Mouse (Mus musculus): ENCODE measurements around the gene Lamtor3. TPM values are rescaled to one million over a fixed set of nuclear protein-coding genes. Genes with fewer than 3 reads are reported as not detected.
"Not testable (repeated sequence)": the region's sequence is repeated elsewhere in the genome, so short reads cannot be mapped to it uniquely, and the experiment has no call there.

The Lamtor3 gene
- polyA plus RNA-seq, 1 experiment from 2014 or later, result 131 TPM

- DNase-seq (ENCODE audit: low spot score) (no peak), ATAC-seq (replicated peaks; ENCODE audit: low FRiP score, low read depth) (no peak)
- Histone ChIP-seq H3K9me3 (replicated peaks; ENCODE audit: low read length) (no peaks in the 10 kb centered on the region), H3K9ac (ENCODE audit: low read depth, low read length) (no peak overlapping the region), H3K4me2 (ENCODE audit: low read length) (no peak overlapping the region), H3K4me3 (replicated peaks; ENCODE audit: low read depth, low read length) (no peak overlapping the region), H3K27ac (no peak overlapping the region), H3K36me3 (ENCODE audit: insufficient read depth, low read length) (peaks cover 19% of the 10 kb centered on the region; the same call in 1 of the 2 replicates), H3K27me3 (ENCODE audit: insufficient read depth, low read length) (no peaks in the 10 kb centered on the region), H3K4me1 (replicated peaks; ENCODE audit: insufficient read depth, low read length) (no peaks in the 10 kb centered on the region)
- WGBS, result 85% methylated on average over 10 of the region's 10 CpGs
- no peak for TF ChIP-seq CTCF (IDR thresholded peaks at IDR 0.05; ENCODE audit: low read depth)
Measured at GRCm38 (mm10) chr3:137900149-137900548, 18.2 kb upstream of the Lamtor3 start.

DNA sequence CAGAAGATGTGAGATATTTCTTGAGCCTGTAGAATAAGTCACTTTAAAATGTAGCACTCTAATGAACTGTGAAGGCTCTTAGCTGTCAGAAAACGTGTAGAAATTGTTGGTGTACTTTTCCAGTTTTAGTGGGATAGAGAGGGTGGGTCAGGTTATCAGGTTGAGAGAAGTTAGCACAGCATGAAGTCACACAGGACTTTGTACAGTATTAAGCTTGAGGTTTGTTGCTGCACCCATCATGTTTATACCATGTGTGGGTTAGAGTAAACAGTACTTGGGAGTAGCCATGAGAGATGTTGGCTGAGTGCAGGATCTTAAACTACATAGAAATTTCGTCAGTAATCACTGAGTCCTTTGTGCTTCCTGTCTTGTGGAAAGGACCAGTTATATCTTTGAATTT is 5.2 kb upstream of the Lamtor3 start:
- no peak overlapping the region for H3K27ac ChIP-seq
- no peak for DNase-seq (ENCODE audit: low spot score)
- H3K36me3 ChIP-seq (ENCODE audit: insufficient read depth, low read length), result 0 out of 2 replicates have a peak, but pooled peaks cover 5% of the 10 kb centered on the region
- TF ChIP-seq CTCF (IDR thresholded peaks at IDR 0.05; ENCODE audit: low read depth), result no peak
- 56% methylated on average over 2 of the region's 2 CpGs for WGBS
- no peaks in the 10 kb centered on the region for H3K27me3 ChIP-seq (ENCODE audit: insufficient read depth, low read length)
- no peaks in the 10 kb centered on the region for H3K9me3 ChIP-seq (replicated peaks; ENCODE audit: low read length)
- no peak overlapping the region for H3K4me2 ChIP-seq (ENCODE audit: low read length)
- no peaks in the 10 kb centered on the region; the same call in 1 of the 2 replicates for H3K4me1 ChIP-seq (replicated peaks; ENCODE audit: insufficient read depth, low read length)
- H3K9ac ChIP-seq (ENCODE audit: low read depth, low read length), result no peak overlapping the region
- no peak for ATAC-seq (replicated peaks; ENCODE audit: low FRiP score, low read depth)
- H3K4me3 ChIP-seq (replicated peaks; ENCODE audit: low read depth, low read length), result no peak overlapping the region

DNA sequence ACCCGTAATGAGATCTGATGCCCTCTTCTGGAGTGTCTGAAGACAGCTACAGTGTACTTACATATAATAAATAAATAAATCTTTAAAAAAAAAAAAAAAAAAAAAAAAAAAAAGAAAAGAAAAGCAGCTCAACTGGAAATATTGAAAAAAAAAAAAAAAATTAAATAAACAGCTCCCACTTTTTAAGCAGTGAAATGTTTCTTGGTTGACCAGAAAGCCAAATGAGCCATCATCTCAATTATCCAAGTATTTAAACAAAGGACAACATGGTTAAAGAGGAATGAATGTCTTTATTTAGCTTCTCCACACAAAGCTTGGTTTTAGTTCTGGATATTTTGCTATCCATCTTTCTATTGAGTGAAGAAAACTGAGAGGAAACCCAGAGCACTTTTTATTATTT is 3.7 kb upstream of the Lamtor3 start:
- H3K27me3 ChIP-seq (ENCODE audit: insufficient read depth, low read length); H3K4me1 ChIP-seq (replicated peaks; ENCODE audit: insufficient read depth, low read length); H3K4me3 ChIP-seq (replicated peaks; ENCODE audit: low read depth, low read length); H3K9ac ChIP-seq (ENCODE audit: low read depth, low read length); H3K36me3 ChIP-seq (ENCODE audit: insufficient read depth, low read length); H3K27ac ChIP-seq; DNase-seq (ENCODE audit: low spot score); H3K4me2 ChIP-seq (ENCODE audit: low read length); ATAC-seq (replicated peaks; ENCODE audit: low FRiP score, low read depth); H3K9me3 ChIP-seq (replicated peaks; ENCODE audit: low read length): not testable (repeated sequence)
- WGBS, result no CpG with 5 or more reads among the region's 1 CpGs

GRCm38 (mm10) chr3:137917694-137918171 is 573 bp upstream of the Lamtor3 start:
- H3K4me1 ChIP-seq (replicated peaks; ENCODE audit: insufficient read depth, low read length), result no peaks in the 10 kb centered on the region; the same call in 1 of the 2 replicates
- no peak for ATAC-seq (replicated peaks; ENCODE audit: low FRiP score, low read depth)
- no peak for DNase-seq (ENCODE audit: low spot score)
- H3K9me3 ChIP-seq (replicated peaks; ENCODE audit: low read length), result no peaks in the 10 kb centered on the region
- TF ChIP-seq CTCF (IDR thresholded peaks at IDR 0.05; ENCODE audit: low read depth), result no peak
- 23% methylated on average over 12 of the region's 12 CpGs for WGBS
- no peaks in the 10 kb centered on the region for H3K27me3 ChIP-seq (ENCODE audit: insufficient read depth, low read length)
- H3K4me2 ChIP-seq (ENCODE audit: low read length), result peak overlapping the region; percentile 73
- peak overlapping the region; percentile 51 for H3K9ac ChIP-seq (ENCODE audit: low read depth, low read length)
- peak overlapping the region; percentile 66 for H3K27ac ChIP-seq
- peak overlapping the region; percentile 65 for H3K4me3 ChIP-seq (replicated peaks; ENCODE audit: low read depth, low read length)
- peaks cover 6% of the 10 kb centered on the region; the same call in 1 of the 2 replicates for H3K36me3 ChIP-seq (ENCODE audit: insufficient read depth, low read length)

- Histone ChIP-seq H3K4me3 (replicated peaks; ENCODE audit: low read depth, low read length) (peak overlapping the region; percentile 65), H3K4me2 (ENCODE audit: low read length) (peak overlapping the region; percentile 73), H3K27ac (peak overlapping the region; percentile 87), H3K4me1 (replicated peaks; ENCODE audit: insufficient read depth, low read length) (no peaks in the 10 kb centered on the region; the same call in 1 of the 2 replicates), H3K9me3 (replicated peaks; ENCODE audit: low read length) (no peaks in the 10 kb centered on the region), H3K27me3 (ENCODE audit: insufficient read depth, low read length) (no peaks in the 10 kb centered on the region), H3K36me3 (ENCODE audit: insufficient read depth, low read length) (peaks cover 10% of the 10 kb centered on the region), H3K9ac (ENCODE audit: low read depth, low read length) (peak overlapping the region; percentile 64)
- ATAC-seq (replicated peaks; ENCODE audit: low FRiP score, low read depth), result peak; percentile 53
- 16% methylated on average over 6 of the region's 6 CpGs for WGBS
- DNase-seq (ENCODE audit: low spot score), result no peak
- no peak for TF ChIP-seq CTCF (IDR thresholded peaks at IDR 0.05; ENCODE audit: low read depth)
Measured at GRCm38 (mm10) chr3:137918932-137919311, 616 bp downstream of the Lamtor3 start.

DNA sequence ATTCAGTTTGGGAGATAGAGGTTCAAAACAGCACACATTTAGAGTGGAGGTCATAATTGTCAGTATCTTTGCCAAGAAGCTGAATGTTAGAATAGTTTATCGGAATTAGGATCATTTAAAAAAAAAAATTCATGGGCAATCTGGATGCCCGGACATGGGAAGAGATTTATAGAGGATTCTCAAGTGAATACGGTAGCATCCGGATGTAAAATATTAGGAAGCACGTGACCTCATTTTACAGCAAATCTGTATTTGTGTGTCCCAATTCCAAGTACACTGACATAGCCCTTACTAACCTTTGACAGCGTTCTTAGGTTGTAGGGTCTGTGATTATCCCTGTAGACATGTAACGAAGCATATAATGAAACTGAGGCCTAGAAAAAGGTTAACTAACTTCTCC is 1.1 kb downstream of the Lamtor3 start:
- Histone ChIP-seq H3K27me3 (ENCODE audit: insufficient read depth, low read length) (no peaks in the 10 kb centered on the region), H3K4me3 (replicated peaks; ENCODE audit: low read depth, low read length) (peak overlapping the region; percentile 65), H3K27ac (no peak overlapping the region), H3K9ac (ENCODE audit: low read depth, low read length) (0 out of 2 replicates have a peak overlapping the region, but pooled peaks have one; percentile 64), H3K9me3 (replicated peaks; ENCODE audit: low read length) (no peaks in the 10 kb centered on the region), H3K4me1 (replicated peaks; ENCODE audit: insufficient read depth, low read length) (no peaks in the 10 kb centered on the region; the same call in 1 of the 2 replicates), H3K4me2 (ENCODE audit: low read length) (peak overlapping the region; percentile 73), H3K36me3 (ENCODE audit: insufficient read depth, low read length) (peaks cover 11% of the 10 kb centered on the region)
- ATAC-seq (replicated peaks; ENCODE audit: low FRiP score, low read depth) (no peak), DNase-seq (ENCODE audit: low spot score) (no peak)
- WGBS, result 83% methylated on average over 7 of the region's 7 CpGs
- no peak for TF ChIP-seq CTCF (IDR thresholded peaks at IDR 0.05; ENCODE audit: low read depth)

DNA sequence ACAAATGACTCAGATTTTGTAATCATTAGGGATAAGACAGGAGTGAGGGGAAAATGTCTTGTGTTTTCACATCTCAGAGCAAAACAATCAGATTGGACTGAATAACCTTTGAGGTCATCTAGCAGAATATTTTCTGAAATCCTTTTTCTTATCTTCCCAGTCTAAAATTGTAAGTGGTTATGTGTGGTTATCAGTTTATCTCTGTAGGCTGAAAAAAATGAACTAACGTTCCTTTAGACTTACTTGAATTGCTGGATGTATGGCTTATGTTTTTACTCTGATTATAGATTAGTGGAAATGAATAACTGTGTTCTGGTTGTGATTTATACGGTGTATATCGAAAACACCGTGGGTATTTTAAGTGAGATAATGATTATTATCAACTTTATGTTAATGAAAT is 2.3 kb downstream of the Lamtor3 start:
- 86% methylated on average over 4 of the region's 4 CpGs for WGBS
- no peak for TF ChIP-seq CTCF (IDR thresholded peaks at IDR 0.05; ENCODE audit: low read depth)
- H3K4me1 ChIP-seq (replicated peaks; ENCODE audit: insufficient read depth, low read length), result no peaks in the 10 kb centered on the region; the same call in 1 of the 2 replicates

More for the DNA sequence above, 2.3 kb downstream of the Lamtor3 start:
- ATAC-seq (replicated peaks; ENCODE audit: low FRiP score, low read depth) (no peak), DNase-seq (ENCODE audit: low spot score) (no peak)
- Histone ChIP-seq H3K27ac (no peak overlapping the region), H3K36me3 (ENCODE audit: insufficient read depth, low read length) (peaks cover 11% of the 10 kb centered on the region), H3K9me3 (replicated peaks; ENCODE audit: low read length) (no peaks in the 10 kb centered on the region), H3K4me3 (replicated peaks; ENCODE audit: low read depth, low read length) (no peak overlapping the region), H3K9ac (ENCODE audit: low read depth, low read length) (no peak overlapping the region), H3K27me3 (ENCODE audit: insufficient read depth, low read length) (no peaks in the 10 kb centered on the region), H3K4me2 (ENCODE audit: low read length) (no peak overlapping the region)
